Mouse (Mus musculus): ENCODE measurements at regions not wholly inside any gene's neighbourhood (a gene's known extent, or its start where the extent isn't known, plus 50 kb on each side); places are given as distances from the start of the nearest gene placed in this dataset.

DNA sequence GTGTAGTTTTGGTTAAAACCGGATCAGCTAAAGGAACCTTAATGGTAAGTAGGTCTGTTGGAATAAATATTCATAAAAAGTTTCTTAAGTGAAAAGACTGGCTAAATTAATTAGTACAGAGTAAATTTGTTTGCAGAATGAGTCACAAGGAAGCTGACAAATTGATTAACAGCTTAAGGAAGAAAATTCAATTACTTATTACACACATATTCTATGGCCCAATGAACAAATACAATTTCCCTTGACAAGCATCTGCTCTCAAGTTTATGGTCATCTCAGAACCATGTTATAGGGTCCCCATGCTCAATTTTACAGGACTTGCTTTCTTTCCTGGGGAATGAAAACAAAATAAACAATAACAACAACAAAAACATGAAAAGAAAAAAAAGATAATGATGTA is 231.4 kb upstream of the Frg1 start:
- Histone ChIP-seq H3K9ac (replicated peaks) (no peak overlapping the region), H3K4me3 (replicated peaks) (no peak overlapping the region), H3K4me2 (no peak overlapping the region), H3K27ac (replicated peaks) (no peak overlapping the region), H3K4me1 (no peaks in the 10 kb centered on the region), H3K36me3 (no peaks in the 10 kb centered on the region), H3K9me3 (replicated peaks) (no peaks in the 10 kb centered on the region), H3K27me3 (replicated peaks) (no peaks in the 10 kb centered on the region)
- no peak for ATAC-seq (ENCODE audit: low FRiP score)
- WGBS, result 86% methylated on average over 1 of the region's 1 CpGs

DNA sequence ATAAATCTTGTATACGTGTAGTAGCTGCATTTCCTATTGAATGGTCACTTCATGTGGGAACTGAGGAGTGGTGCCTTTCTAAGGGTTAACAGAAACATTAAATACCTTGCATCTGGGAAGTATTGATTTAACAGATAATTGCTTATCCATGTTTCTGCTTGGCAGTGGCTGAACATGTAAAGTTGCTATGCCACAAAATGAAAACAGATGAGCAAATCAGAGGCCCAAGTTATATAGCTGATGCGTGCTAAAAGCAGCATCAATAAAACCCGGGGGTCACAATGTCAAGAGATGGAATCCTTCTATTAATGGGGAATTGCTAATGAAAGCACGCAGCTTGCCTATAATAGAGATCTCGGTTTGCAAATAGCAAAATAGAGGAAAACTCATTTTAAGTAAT is 227.8 kb upstream of the Frg1 start:
- Histone ChIP-seq H3K36me3 (no peaks in the 10 kb centered on the region), H3K4me3 (replicated peaks) (no peak overlapping the region), H3K4me1 (no peaks in the 10 kb centered on the region), H3K9ac (replicated peaks) (no peak overlapping the region), H3K27ac (replicated peaks) (no peak overlapping the region), H3K27me3 (replicated peaks) (no peaks in the 10 kb centered on the region), H3K9me3 (replicated peaks) (no peaks in the 10 kb centered on the region), H3K4me2 (no peak overlapping the region)
- ATAC-seq (ENCODE audit: low FRiP score), result no peak
- WGBS, result 80% methylated on average over 5 of the region's 5 CpGs

DNA sequence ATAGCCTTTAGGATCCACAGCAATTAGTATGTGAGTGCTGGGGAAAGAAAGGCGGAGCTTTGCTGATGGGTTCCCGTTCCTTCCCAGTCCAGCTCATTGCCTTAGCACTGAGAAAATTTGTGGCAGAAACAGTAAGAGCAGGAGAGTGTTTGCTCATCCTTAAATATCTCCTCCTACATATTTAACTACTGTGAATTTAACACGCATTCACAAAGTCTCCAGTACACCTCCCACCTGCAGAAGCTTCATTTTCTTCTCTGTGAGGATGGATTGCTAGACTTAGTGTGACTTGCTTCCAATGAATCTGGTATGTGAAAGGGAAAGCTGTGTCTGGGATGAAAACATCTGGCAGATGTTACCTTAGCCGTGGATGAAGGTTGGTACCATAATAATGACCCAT is 207.0 kb upstream of the Frg1 start:
- Histone ChIP-seq H3K4me1 (no peaks in the 10 kb centered on the region), H3K27me3 (replicated peaks) (no peaks in the 10 kb centered on the region), H3K4me3 (replicated peaks) (no peak overlapping the region), H3K9me3 (replicated peaks) (no peaks in the 10 kb centered on the region), H3K4me2 (no peak overlapping the region), H3K27ac (replicated peaks) (no peak overlapping the region), H3K9ac (replicated peaks) (no peak overlapping the region), H3K36me3 (no peaks in the 10 kb centered on the region)
- no peak for ATAC-seq (ENCODE audit: low FRiP score)
- 76% methylated on average over 4 of the region's 4 CpGs for WGBS

DNA sequence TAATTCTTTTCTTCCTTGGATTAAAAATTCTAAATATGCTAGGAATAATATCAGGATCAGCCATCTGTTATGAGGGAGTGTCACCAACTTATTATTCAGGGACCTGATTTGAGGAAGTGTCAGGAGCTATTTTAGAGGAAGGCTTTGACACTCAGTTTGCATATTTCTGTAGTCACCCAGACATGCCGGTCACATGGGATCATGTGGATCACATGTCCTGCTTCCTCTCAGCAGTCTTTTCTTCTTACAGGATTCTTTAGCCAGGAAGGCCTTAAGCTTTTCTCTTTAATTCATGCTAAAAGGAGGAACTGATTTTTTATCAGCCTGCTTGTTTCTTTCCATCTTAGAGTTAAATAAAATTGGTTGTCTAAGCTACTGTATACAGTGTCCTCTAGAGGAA is 183.4 kb upstream of the Frg1 start:
- Histone ChIP-seq H3K36me3 (no peaks in the 10 kb centered on the region), H3K27ac (replicated peaks) (no peak overlapping the region), H3K27me3 (replicated peaks) (no peaks in the 10 kb centered on the region), H3K4me1 (no peaks in the 10 kb centered on the region), H3K4me2 (no peak overlapping the region), H3K4me3 (replicated peaks) (no peak overlapping the region), H3K9me3 (replicated peaks) (no peaks in the 10 kb centered on the region), H3K9ac (replicated peaks) (no peak overlapping the region)
- 94% methylated on average over 1 of the region's 1 CpGs for WGBS
- no peak for ATAC-seq (ENCODE audit: low FRiP score)

DNA sequence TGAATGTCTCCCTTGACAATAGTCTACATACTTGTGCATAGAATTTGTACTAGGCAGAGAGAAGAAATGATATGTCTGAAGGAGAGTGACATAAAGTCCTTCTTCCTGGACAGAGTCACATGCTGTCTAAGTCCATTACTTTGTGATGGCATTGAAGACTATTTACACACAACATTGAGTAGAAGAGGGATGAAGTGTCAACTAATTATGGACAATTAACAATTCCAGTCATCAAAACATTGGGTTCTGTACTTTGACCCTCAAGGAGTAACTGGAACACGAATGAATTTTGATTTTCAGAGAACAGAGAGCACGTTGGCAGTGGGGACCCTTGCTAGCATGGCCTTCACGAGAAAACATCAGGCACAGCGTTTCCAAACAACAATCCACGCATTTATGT is 177.6 kb upstream of the Frg1 start:
- ATAC-seq (ENCODE audit: low FRiP score), result no peak
- H3K27me3 ChIP-seq (replicated peaks), result no peaks in the 10 kb centered on the region
- WGBS, result 90% methylated on average over 5 of the region's 5 CpGs
- H3K4me1 ChIP-seq, result no peaks in the 10 kb centered on the region
- no peaks in the 10 kb centered on the region for H3K9me3 ChIP-seq (replicated peaks)
- H3K4me3 ChIP-seq (replicated peaks), result no peak overlapping the region
- no peak overlapping the region for H3K4me2 ChIP-seq
- no peaks in the 10 kb centered on the region for H3K36me3 ChIP-seq
- H3K27ac ChIP-seq (replicated peaks), result no peak overlapping the region
- H3K9ac ChIP-seq (replicated peaks), result no peak overlapping the region

DNA sequence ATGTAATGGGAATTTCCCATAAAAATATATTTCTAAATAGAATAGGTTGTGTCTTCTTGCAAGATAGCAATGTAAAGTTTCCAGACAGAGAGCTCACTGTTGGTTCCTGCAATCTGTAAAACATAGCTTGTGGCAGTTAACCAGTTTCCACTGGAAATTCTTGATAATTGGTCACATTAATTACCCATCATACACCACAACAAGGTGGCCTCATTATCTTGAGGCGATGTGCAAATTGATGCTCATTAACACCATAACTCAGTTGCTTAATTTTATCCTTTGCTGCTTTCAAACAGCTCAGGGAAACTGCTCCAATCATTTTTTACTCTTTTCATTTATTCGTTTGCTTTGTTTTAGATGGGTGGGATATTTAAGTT is 176.8 kb upstream of the Frg1 start:
- Histone ChIP-seq H3K36me3 (no peaks in the 10 kb centered on the region), H3K4me1 (no peaks in the 10 kb centered on the region), H3K27ac (replicated peaks) (no peak overlapping the region), H3K4me3 (replicated peaks) (no peak overlapping the region), H3K9ac (replicated peaks) (no peak overlapping the region), H3K4me2 (no peak overlapping the region), H3K27me3 (replicated peaks) (no peaks in the 10 kb centered on the region), H3K9me3 (replicated peaks) (no peaks in the 10 kb centered on the region)
- no peak for ATAC-seq (ENCODE audit: low FRiP score)
- WGBS, result 48% methylated on average over 2 of the region's 2 CpGs

GRCm38 (mm10) chr8:41592741-41593665 is 176.1 kb upstream of the Frg1 start:
- 66% methylated on average over 6 of the region's 6 CpGs for WGBS
- Histone ChIP-seq H3K27ac (replicated peaks) (no peak overlapping the region), H3K4me1 (no peaks in the 10 kb centered on the region), H3K27me3 (replicated peaks) (no peaks in the 10 kb centered on the region), H3K4me3 (replicated peaks) (no peak overlapping the region), H3K9ac (replicated peaks) (no peak overlapping the region), H3K9me3 (replicated peaks) (no peaks in the 10 kb centered on the region), H3K36me3 (no peaks in the 10 kb centered on the region), H3K4me2 (no peak overlapping the region)
- no peak for ATAC-seq (ENCODE audit: low FRiP score)

DNA sequence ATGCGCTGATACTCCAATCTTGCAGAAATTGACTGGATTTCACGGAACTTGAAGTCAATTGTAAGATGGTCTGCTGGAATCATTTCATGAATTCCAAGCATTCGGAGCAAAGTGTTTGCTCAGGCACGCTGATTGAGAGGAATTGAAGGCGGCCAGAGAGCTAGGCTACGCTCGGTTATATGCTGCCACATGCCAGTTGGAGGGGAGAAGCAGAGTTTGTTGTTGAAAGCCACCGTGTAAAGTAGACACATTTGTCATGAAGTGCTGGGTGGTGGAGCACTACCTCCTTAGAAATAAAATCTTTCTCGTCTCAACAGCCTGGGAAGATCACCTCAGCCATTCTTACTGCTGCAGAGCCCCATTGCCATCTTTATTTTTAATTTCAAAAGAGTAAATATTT is 175.3 kb upstream of the Frg1 start:
- H3K27ac ChIP-seq (replicated peaks), result no peak overlapping the region
- no peak overlapping the region for H3K9ac ChIP-seq (replicated peaks)
- ATAC-seq (ENCODE audit: low FRiP score), result no peak
- no peaks in the 10 kb centered on the region for H3K9me3 ChIP-seq (replicated peaks)
- no peaks in the 10 kb centered on the region for H3K27me3 ChIP-seq (replicated peaks)
- no peak overlapping the region for H3K4me3 ChIP-seq (replicated peaks)
- WGBS, result 61% methylated on average over 9 of the region's 9 CpGs
- no peak overlapping the region for H3K4me2 ChIP-seq
- no peaks in the 10 kb centered on the region for H3K4me1 ChIP-seq
- no peaks in the 10 kb centered on the region for H3K36me3 ChIP-seq

DNA sequence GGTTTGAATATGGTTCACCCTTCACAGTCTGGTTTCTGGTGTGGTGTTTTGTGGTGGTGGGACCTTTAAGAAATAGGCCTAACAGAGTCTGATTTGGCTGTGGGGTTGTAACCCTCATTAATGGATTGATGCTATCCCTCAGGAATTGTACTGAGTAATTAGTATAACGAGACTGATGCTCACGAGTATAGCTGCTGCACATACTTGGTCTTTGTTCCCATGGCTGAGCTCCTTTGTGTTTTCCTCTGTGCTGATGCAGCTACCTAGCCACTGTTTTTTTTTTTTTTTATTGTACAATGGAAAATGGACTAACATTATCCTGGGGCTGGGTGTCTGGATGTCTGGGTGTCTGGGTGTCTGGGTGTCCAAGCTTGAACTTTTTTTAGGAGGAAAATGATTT is 171.3 kb upstream of the Frg1 start:
- Histone ChIP-seq H3K27ac (replicated peaks) (no peak overlapping the region), H3K9me3 (replicated peaks) (no peaks in the 10 kb centered on the region), H3K4me3 (replicated peaks) (no peak overlapping the region), H3K9ac (replicated peaks) (no peak overlapping the region), H3K4me2 (no peak overlapping the region), H3K4me1 (no peaks in the 10 kb centered on the region), H3K27me3 (replicated peaks) (no peaks in the 10 kb centered on the region), H3K36me3 (no peaks in the 10 kb centered on the region)
- WGBS, result 45% methylated on average over 2 of the region's 2 CpGs
- ATAC-seq (ENCODE audit: low FRiP score), result no peak

DNA sequence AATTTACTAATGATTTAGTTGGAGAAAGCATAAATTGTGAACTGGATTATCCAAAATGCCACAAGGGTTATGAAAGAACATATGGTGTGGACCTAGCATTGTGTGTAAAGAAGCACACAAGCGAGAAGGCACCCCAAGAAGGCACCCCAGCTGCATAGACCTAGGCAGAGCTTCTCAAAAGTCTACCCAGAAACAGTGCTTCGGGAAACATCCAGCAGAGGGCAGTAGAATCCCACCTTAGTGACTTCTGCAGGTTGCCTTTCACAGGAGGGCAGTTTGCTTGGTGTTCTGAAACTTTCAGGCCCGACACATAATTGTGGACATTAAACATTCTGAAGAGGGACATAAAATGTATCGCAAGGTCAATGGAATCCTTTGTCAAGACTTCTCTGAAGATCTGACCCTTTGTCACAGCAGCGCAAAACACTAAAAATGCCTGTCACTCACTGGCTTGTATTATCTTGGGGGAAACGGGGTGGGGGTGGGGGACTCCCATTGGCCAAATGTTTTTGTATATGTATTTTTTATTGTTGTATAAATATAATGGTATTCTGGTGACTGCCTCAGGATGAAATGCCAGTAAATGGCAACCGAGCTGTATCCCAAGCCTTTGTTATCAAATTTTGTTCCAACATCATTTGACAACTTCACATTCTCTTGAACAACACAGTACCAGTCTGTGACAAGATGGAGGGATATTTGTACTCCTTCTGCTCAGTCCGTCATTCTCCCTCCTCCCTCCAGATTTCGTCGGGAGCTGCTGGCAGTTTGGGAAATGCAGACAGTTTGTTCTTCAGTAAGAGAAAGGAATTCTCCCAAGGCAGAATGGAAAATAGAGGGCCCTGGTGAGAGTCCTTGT is 156.4 kb upstream of the Frg1 start:
- H3K36me3 ChIP-seq, result no peaks in the 10 kb centered on the region
- no peaks in the 10 kb centered on the region; the same call in 1 of the 2 replicates for H3K27me3 ChIP-seq (replicated peaks)
- H3K27ac ChIP-seq (replicated peaks), result no peak overlapping the region
- WGBS, result 34% methylated on average over 10 of the region's 10 CpGs
- peak; percentile 76 for ATAC-seq (ENCODE audit: low FRiP score)
- no peaks in the 10 kb centered on the region for H3K9me3 ChIP-seq (replicated peaks)
- no peak overlapping the region for H3K4me3 ChIP-seq (replicated peaks)
- H3K4me2 ChIP-seq, result peak overlapping the region; percentile 22; the same call in 1 of the 2 replicates
- no peaks in the 10 kb centered on the region for H3K4me1 ChIP-seq
- no peak overlapping the region for H3K9ac ChIP-seq (replicated peaks)

DNA sequence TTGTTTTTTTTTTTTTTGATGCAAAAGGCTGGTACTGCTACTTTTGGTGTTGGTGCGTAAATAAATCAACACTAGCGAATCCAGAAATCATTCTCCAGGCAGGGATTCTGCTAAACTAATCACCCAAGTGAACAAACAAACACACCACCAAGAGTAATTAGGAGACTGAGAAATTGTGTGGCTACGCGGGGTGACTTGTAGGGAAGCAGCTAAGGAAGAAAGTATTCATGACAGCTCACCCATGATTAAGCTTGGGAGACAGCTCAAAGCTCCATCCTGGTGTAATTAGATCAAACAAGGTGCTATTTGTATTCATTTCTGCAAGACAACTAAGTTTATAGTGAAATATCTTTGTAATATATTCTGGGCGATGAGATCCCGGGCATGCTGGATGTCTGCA is 153.7 kb upstream of the Frg1 start:
- H3K4me1 ChIP-seq, result no peaks in the 10 kb centered on the region
- no peak overlapping the region for H3K27ac ChIP-seq (replicated peaks)
- H3K36me3 ChIP-seq, result no peaks in the 10 kb centered on the region
- WGBS, result 76% methylated on average over 6 of the region's 6 CpGs
- no peaks in the 10 kb centered on the region for H3K27me3 ChIP-seq (replicated peaks)
- no peaks in the 10 kb centered on the region for H3K9me3 ChIP-seq (replicated peaks)
- ATAC-seq (ENCODE audit: low FRiP score), result no peak
- H3K4me3 ChIP-seq (replicated peaks), result no peak overlapping the region
- H3K4me2 ChIP-seq, result no peak overlapping the region
- H3K9ac ChIP-seq (replicated peaks), result no peak overlapping the region

DNA sequence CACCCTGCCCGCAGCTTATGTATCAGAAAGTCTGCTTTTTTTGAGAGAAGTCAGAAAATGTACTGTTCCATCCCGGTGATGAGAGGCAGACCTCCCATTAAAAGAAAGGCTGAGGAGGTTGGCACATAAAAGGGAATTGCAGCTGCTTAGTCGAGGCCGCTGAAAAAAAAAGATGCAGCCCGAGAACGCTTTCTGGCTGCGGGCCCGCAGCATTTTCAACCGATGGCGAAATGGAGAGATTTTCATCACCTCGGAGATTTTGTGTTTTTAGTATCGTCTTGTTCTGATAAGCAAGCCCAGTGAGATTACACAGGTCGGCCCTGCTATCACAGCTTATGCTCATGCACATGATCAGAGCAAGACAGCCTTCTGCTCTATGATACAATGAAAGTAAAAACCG is 145.1 kb upstream of the Frg1 start:
- Histone ChIP-seq H3K4me3 (replicated peaks) (no peak overlapping the region), H3K9ac (replicated peaks) (no peak overlapping the region), H3K4me2 (no peak overlapping the region), H3K4me1 (no peaks in the 10 kb centered on the region), H3K27ac (replicated peaks) (no peak overlapping the region), H3K27me3 (replicated peaks) (no peaks in the 10 kb centered on the region), H3K9me3 (replicated peaks) (no peaks in the 10 kb centered on the region), H3K36me3 (no peaks in the 10 kb centered on the region)
- ATAC-seq (ENCODE audit: low FRiP score), result no peak
- 75% methylated on average over 14 of the region's 14 CpGs for WGBS
